Mouse (Mus musculus) midbrain, postnatal 0 days (tissue): Measurements from ENCODE around the gene Dtx4. TPM values are rescaled to one million over a fixed set of nuclear protein-coding genes. Genes with fewer than 3 reads are reported as not detected.

Experiments
- ATAC-seq: fragments of 200-750 bp; cut with Nextera tagmentation; 2 replicates; pipeline ENCODE4 v1.8.0; 2017; ENCODE audit warnings: moderate number of reproducible peaks, mild to moderate bottlenecking, moderate TSS enrichment, moderate library complexity; ENCODE audit not compliant: low FRiP score
- DNase-seq: peaks from one replicate; pipeline ENCODE4 v3.0.0-alpha.2; 2015; ENCODE audit warnings: low spot score
- H3K27ac ChIP-seq: fragments of 300-500 bp; sonication (generic); 2 replicates; pipeline ENCODE4 v1.5.1; 2014; ENCODE audit warnings: low read depth, mild to moderate bottlenecking, low read length, mixed read lengths
- H3K27me3 ChIP-seq: fragments of 300-500 bp; sonication (generic); 2 replicates; pipeline ENCODE4 v1.6.1; 2014; ENCODE audit warnings: low read length, control low read depth, mixed read lengths; ENCODE audit not compliant: insufficient read depth
- H3K36me3 ChIP-seq: fragments of 300-500 bp; sonication (generic); 2 replicates; pipeline ENCODE4 v1.6.1; 2014; ENCODE audit warnings: low read length, control low read depth, mixed read lengths; ENCODE audit not compliant: insufficient read depth
- H3K4me1 ChIP-seq: fragments of 300-500 bp; sonication (generic); 2 replicates; pipeline ENCODE4 v1.6.1; 2014; ENCODE audit warnings: mild to moderate bottlenecking, control low read depth, antibody characterized with exemption, low read length, mixed read lengths; ENCODE audit not compliant: insufficient read depth
- H3K4me2 ChIP-seq: fragments of 300-500 bp; sonication (generic); 2 replicates; pipeline ENCODE4 v1.6.1; 2014; ENCODE audit warnings: low read depth, mild to moderate bottlenecking, low read length, mixed read lengths; ENCODE audit not compliant: poor library complexity, severe bottlenecking
- H3K4me3 ChIP-seq: fragments of 300-500 bp; sonication (generic); 2 replicates; pipeline ENCODE4 v1.5.1; 2014; ENCODE audit warnings: low read depth, mild to moderate bottlenecking, low read length, moderate library complexity
- H3K9ac ChIP-seq: fragments of 300-500 bp; sonication (generic); replicated peaks from 2 replicates; pipeline ENCODE4 v1.6.1; 2014; ENCODE audit warnings: mild to moderate bottlenecking, low read length, moderate library complexity, mixed read lengths; ENCODE audit not compliant: poor library complexity, severe bottlenecking
- H3K9me3 ChIP-seq: fragments of 300-500 bp; sonication (generic); 2 replicates; pipeline ENCODE4 v1.6.1; 2016; ENCODE audit warnings: low read length, control low read depth
- CTCF ChIP-seq: IDR thresholded peaks from 2 replicates; pipeline ENCODE4 v1.5.1; 2016; ENCODE audit warnings: antibody characterized with exemption, mild to moderate bottlenecking
- WGBS: fragments of 180-500 bp; shearing (Covaris S2); extraction: QIAGEN DNeasy Blood & Tissue Kit; methylation state at CpG from one replicate; pipeline ENCODE4 v1.1.7; 2014; 5-methylcytosine and 5-hydroxymethylcytosine counted together
- polyA plus RNA-seq: library from polyadenylated mRNA; unstranded; fragments of >200 nt; fragmentation: Nextera tagmentation; extraction: Ambion mirVana; gene quantifications from 2 replicates; pipeline ENCODE4 v1.2.1, GENCODE M21; 2015
- total RNA-seq: library from RNA; depleted of rRNA; stranded (reverse); fragments of >200 nt; gene quantifications from 2 replicates; pipeline ENCODE4 v1.2.3, GENCODE M21; 2014

Gene Dtx4
- total and polyA plus RNA-seq, 2 experiments from 2014 or later = 26.3 to 57.5 TPM

DNA sequence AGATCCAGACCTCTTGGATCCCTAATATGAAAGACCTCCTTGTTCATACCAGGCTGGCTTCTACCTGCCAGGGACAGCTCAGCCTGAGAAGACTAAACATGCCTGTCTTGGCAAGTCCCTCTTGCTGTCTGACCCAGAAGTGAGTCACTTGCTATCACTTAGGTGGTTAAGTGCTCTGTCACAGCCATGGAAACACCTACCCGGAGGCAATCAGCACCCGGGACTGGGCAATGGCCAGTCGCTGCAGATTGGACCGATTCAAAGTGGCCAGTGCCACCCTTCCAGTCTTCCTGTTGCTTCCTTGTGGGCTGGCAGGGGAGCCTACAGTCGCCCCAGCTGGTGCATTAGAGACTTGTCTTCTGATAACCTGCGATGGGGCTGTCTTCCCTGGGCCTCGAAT is 9.6 kb downstream of the Dtx4 start:
- TF ChIP-seq CTCF = no peak
- no peak for ATAC-seq
- peaks cover 11% of the 10 kb centered on the region for H3K4me1 ChIP-seq
- no peak for DNase-seq
- H3K9ac ChIP-seq = no peak overlapping the region
- no peak overlapping the region for H3K27ac ChIP-seq
- H3K4me3 ChIP-seq = no peak overlapping the region
- no peaks in the 10 kb centered on the region for H3K9me3 ChIP-seq
- no peaks in the 10 kb centered on the region for H3K27me3 ChIP-seq
- peaks cover 34% of the 10 kb centered on the region for H3K36me3 ChIP-seq
- 88% methylated on average over 7 of the region's 7 CpGs for WGBS
- H3K4me2 ChIP-seq = no peak overlapping the region

DNA sequence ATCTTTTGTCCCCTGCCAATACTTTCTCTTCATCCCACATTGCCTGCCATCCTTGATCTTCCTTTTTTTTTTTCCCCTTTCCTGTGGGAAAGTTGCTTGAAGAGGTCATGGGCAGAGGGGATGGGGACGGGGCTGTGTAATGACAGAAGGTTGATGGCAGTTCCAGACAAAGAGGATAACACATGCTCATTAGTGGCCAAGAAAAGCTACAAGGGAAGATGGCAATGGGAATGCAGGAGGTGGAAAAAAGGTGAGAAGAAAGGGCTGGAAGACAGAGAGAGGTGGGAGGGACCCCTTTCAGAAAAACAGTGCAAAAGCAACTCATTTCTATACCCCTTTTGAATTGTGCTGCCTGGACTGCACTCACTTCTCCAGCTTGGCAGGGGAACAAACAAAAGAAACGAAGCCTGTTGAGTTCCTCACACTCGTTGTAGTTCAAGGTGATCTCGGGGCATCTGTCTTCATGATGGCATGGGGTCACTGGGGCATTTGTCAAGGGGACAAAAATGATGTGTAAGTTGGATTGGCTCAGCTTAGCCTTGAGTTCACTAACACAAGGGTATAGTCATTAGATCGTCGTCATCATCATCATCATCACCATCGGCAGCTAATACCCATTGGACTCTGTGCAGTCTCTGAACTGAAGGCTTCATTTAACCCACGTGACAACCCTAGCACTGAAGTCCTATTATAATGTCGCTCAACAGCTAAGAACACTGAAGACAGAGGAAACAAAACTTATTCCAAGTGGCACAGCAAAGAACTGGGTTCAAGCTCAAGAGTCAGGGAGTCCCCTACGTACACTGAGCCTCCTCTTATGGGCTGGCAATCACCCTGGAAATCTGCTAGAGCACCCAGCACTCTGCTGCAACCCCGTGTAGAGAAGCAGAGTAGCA is 11.3 kb downstream of the Dtx4 start:
- Histone ChIP-seq H3K9me3 (no peaks in the 10 kb centered on the region), H3K4me2 (no peak overlapping the region), H3K36me3 (peaks cover 37% of the 10 kb centered on the region), H3K4me1 (peaks cover 11% of the 10 kb centered on the region), H3K9ac (no peak overlapping the region), H3K27me3 (no peaks in the 10 kb centered on the region), H3K27ac (peak overlapping the region; percentile 47), H3K4me3 (no peak overlapping the region)
- TF ChIP-seq CTCF = no peak
- ATAC-seq (no peak), DNase-seq (no peak)
- WGBS = 27% methylated on average over 11 of the region's 11 CpGs

DNA sequence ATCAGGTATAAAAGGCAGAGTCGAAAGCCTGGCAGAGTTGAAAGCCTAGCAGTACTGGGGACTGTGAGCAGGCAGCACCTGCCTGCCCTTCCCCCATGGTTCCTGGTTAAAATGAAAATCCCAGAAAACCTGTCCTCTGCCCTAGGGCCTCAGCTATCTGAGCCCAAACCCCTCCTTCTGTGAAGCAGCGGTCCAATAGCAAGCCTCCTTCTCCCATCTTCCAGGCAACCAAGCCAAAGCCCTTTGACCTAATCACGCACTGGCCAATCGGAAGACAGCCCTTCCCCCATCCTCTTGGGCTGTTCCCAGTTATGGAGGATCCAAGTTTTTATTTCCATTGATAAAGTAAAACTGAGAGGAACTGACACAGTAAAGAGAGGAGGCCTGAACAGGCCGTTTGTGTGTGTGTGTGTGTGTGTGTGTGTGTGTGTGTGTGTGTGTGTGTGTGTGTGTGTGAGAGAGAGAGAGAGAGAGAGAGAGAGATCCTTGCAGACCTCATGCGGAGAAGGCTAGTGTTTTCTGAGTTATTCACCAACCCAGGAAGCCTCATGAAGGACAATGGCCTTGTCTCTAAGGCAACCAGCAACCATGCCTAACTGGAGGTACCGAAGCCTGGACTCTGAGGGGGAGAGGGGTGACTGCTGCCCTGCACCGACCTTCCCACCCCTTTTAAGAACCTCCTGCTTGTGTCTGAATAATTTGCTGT is 12.1 kb downstream of the Dtx4 start:
- 14% methylated on average over 8 of the region's 8 CpGs for WGBS
- H3K9ac ChIP-seq = no peak overlapping the region
- H3K4me2 ChIP-seq = no peak overlapping the region
- peak overlapping the region; percentile 51 for H3K27ac ChIP-seq
- TF ChIP-seq CTCF = no peak
- no peaks in the 10 kb centered on the region for H3K9me3 ChIP-seq
- H3K27me3 ChIP-seq = no peaks in the 10 kb centered on the region
- H3K4me1 ChIP-seq = peaks cover 11% of the 10 kb centered on the region
- peaks cover 45% of the 10 kb centered on the region for H3K36me3 ChIP-seq
- H3K4me3 ChIP-seq = no peak overlapping the region
- DNase-seq (peak; percentile 68), ATAC-seq (peak; percentile 80)

DNA sequence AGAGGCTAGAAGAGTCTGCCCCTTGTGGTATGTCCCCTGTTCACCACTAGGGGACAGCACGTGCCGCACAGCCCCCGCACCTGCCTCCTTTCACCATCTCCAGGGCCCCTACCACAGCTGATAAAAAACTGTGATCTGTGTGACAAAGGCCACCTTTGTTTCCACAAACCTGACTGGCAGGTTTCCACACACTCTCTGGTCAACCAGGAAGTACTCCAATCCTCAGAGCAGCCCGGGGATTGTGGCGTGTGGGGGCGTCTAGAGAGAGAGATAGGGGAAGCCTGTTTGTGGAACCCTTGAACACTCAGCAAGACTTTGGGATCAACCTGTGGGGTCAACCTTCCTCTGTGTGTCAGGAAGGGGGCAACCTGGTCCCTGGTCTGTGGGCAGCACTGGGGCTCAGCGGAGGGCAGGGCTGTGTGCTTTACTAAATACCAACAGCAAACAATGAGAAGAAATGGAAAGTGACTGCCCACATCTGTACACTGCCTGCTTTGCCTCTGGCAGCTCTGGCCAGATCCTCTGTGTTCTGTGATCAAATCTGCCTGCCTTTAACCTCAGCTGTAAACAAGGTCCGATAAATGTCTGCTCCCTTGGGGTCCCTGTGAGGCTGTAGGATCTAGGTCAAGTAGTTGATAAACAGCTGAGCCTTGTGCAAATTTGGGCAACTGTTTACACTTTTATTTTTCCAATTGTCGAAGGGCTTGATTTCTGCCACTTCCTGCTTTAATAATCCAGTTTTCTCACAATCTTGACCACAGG is 12.9 kb downstream of the Dtx4 start:
- Histone ChIP-seq H3K9me3 (no peaks in the 10 kb centered on the region), H3K4me3 (no peak overlapping the region), H3K4me2 (no peak overlapping the region), H3K36me3 (peaks cover 50% of the 10 kb centered on the region), H3K4me1 (peaks cover 6% of the 10 kb centered on the region), H3K27me3 (no peaks in the 10 kb centered on the region), H3K27ac (peak overlapping the region; percentile 51), H3K9ac (no peak overlapping the region)
- ATAC-seq (peak; percentile 39; the same call in 1 of the 2 replicates), DNase-seq (no peak)
- TF ChIP-seq CTCF = peak; percentile 76
- 10% methylated on average over 9 of the region's 9 CpGs for WGBS

DNA sequence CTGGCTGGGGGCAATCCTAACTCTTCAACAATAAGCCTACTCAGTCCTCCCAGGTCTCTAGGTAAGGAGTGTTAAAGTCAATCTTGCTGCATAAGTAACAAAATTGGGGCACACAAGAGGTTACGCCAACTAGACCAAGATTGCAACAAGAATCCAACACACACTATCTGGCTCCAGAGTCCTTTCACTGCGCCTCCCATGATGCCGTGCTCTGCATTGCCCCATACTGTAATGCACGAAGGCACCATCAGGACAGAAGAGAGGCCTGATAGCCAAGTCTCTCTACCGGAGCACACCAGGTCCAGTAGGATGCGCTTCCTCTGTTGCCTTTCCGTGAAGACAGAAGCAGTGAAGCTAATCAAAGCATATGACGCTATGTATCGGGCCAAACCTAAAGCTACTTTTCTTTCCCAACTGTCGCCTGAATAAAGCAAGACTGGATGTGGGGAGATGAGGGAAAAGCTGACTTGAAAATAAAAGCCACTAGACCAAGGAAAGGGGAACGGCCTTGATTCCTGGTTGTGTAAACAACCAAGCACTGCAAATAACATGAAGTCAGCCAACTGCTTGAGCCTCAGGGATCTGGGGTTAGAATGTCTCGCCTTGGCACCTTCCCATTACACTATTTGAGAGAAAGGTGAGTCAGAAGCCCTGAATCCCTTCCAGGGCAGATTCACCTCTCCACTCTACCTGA is 13.6 kb downstream of the Dtx4 start:
- peaks cover 55% of the 10 kb centered on the region for H3K36me3 ChIP-seq

More for the DNA sequence above, 13.6 kb downstream of the Dtx4 start:
- Histone ChIP-seq H3K9ac (no peak overlapping the region), H3K4me1 (peaks cover 6% of the 10 kb centered on the region), H3K4me3 (no peak overlapping the region), H3K27ac (0 out of 2 replicates have a peak overlapping the region, but pooled peaks have one; percentile 51), H3K4me2 (no peak overlapping the region), H3K27me3 (no peaks in the 10 kb centered on the region), H3K9me3 (no peaks in the 10 kb centered on the region)
- no peak for TF ChIP-seq CTCF
- WGBS = 79% methylated on average over 12 of the region's 12 CpGs
- ATAC-seq = no peak
- DNase-seq = no peak
